Mouse (Mus musculus): ENCODE measurements around the gene Olfr1513. TPM values are rescaled to one million over a fixed set of nuclear protein-coding genes. Genes with fewer than 3 reads are reported as not detected.
"Not testable (repeated sequence)": the region's sequence is repeated elsewhere in the genome, so short reads cannot be mapped to it uniquely, and the experiment has no call there.

Olfr1513 gene
- not detected in 2 replicates for polyA plus RNA-seq (2012; rRNA removed)
- polyA plus RNA-seq (2014; fragmentation: Nextera tagmentation; extraction: Ambion mirVana): not detected in 2 replicates

- Histone ChIP-seq H3K4me2 (ENCODE audit: low read depth) (no peak within 1 kb of the TSS), H3K27ac (no peak within 1 kb of the TSS), H3K4me1 (replicated peaks; ENCODE audit: control insufficient read depth in 2 of 2, insufficient read depth in 2 of 2, low read length in 1 of 2) (no peaks in the 10 kb centered on the region), H3K4me3 (ENCODE audit: insufficient read depth in 1 of 2, low read depth in 2 of 2, low read length in 2 of 2) (no peak within 1 kb of the TSS), H3K36me3 (replicated peaks; ENCODE audit: control insufficient read depth, insufficient read depth, low read depth) (no peaks in the 10 kb centered on the region), H3K27me3 (ENCODE audit: control insufficient read depth, insufficient read depth, low read length) (no peaks in the 10 kb centered on the region), H3K9ac (replicated peaks) (no peak within 1 kb of the TSS), H3K9me3 (ENCODE audit: control insufficient read depth, low read length) (no peaks in the 10 kb centered on the region)
- WGBS (ENCODE audit: insufficient replicate concordance): 48% methylated on average over 4 of the region's 4 CpGs
- DNase-seq (ENCODE audit: low read depth in 3 of 3, low spot score in 3 of 3): no peak
- no peak for TF ChIP-seq CTCF (IDR thresholded peaks at IDR 0.05; ENCODE audit: low read depth)
- no peak for TF ChIP-seq EP300 (IDR thresholded peaks at IDR 0.05; ENCODE audit: low read depth)
- ATAC-seq (ENCODE audit: insufficient read depth): no peak
Observed at GRCm38 (mm10) chr14:52356308-52356707, at the start of gene Olfr1513. TSS of gene Olfr1513 (minus strand) at chr14:52356408.

GRCm38 (mm10) chr14:52397279-52397678 is 41.1 kb upstream of the Olfr1513 start, which contains the start of gene Olfr1511:
TSS of gene Olfr1511 (minus strand) at chr14:52397379.
- Histone ChIP-seq H3K9me3 (ENCODE audit: control insufficient read depth, low read length) (no peaks in the 10 kb centered on the region), H3K27ac (no peak within 1 kb of the TSS), H3K9ac (replicated peaks) (no peak within 1 kb of the TSS), H3K4me2 (ENCODE audit: low read depth) (no peak within 1 kb of the TSS), H3K4me1 (replicated peaks; ENCODE audit: control insufficient read depth in 2 of 2, insufficient read depth in 2 of 2, low read length in 1 of 2) (no peaks in the 10 kb centered on the region), H3K4me3 (ENCODE audit: insufficient read depth in 1 of 2, low read depth in 2 of 2, low read length in 2 of 2) (no peak within 1 kb of the TSS), H3K27me3 (ENCODE audit: control insufficient read depth, insufficient read depth, low read length) (no peaks in the 10 kb centered on the region), H3K36me3 (replicated peaks; ENCODE audit: control insufficient read depth, insufficient read depth, low read depth) (no peaks in the 10 kb centered on the region)
- no peak for TF ChIP-seq EP300 (IDR thresholded peaks at IDR 0.05; ENCODE audit: low read depth)
- no peak for TF ChIP-seq CTCF (IDR thresholded peaks at IDR 0.05; ENCODE audit: low read depth)
- WGBS (ENCODE audit: insufficient replicate concordance): 60% methylated on average over 4 of the region's 4 CpGs
- DNase-seq (ENCODE audit: low read depth in 3 of 3, low spot score in 3 of 3) (no peak), ATAC-seq (ENCODE audit: insufficient read depth) (no peak)

DNA sequence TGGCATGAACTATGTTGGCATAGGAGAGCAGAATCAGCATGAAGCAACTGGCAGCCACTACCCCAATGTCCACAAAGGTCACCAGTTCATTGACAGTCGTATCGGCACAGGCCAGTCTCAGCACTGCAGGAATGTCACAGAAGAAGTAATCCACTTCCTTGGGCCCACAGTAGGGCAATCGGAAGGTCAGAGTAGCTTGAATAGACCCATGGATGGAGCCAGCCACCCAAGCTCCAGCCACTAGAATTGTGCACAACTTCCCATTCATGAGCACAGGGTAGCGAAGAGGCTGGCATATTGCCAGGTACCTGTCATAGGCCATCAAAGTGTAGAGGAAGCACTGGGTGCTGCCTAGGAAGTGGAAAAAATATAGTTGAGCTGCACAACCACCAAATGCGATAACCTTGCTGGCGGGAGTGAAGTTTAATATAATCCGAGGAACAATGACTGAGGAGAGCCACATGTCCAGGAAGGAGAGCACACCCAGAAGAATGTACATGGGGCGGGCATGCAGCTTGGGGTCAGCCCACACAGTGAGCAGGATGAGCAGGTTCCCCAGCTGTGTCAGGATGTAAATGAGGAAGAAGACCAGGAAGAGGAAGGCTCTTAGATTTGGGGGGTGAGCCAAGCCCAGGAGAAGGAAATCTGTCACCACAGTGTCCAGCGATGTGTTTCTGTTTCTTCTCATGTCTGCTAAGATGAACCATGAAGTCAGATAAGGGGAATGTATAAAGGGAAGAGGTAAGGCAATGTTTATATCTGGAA is 34.1 kb upstream of the Olfr1513 start:
- 61% methylated on average over 9 of the region's 9 CpGs for WGBS (ENCODE audit: insufficient replicate concordance)
- H3K27me3 ChIP-seq (ENCODE audit: control insufficient read depth, insufficient read depth, low read length); ATAC-seq (ENCODE audit: insufficient read depth); H3K27ac ChIP-seq; H3K4me2 ChIP-seq (ENCODE audit: low read depth); H3K4me3 ChIP-seq (ENCODE audit: insufficient read depth in 1 of 2, low read depth in 2 of 2, low read length in 2 of 2); H3K9ac ChIP-seq (replicated peaks); H3K36me3 ChIP-seq (replicated peaks; ENCODE audit: control insufficient read depth, insufficient read depth, low read depth); H3K4me1 ChIP-seq (replicated peaks; ENCODE audit: control insufficient read depth in 2 of 2, insufficient read depth in 2 of 2, low read length in 1 of 2); DNase-seq (ENCODE audit: low read depth in 3 of 3, low spot score in 3 of 3); H3K9me3 ChIP-seq (ENCODE audit: control insufficient read depth, low read length): not testable (repeated sequence)

GRCm38 (mm10) chr14:52379068-52379467 is 22.9 kb upstream of the Olfr1513 start, which contains the start of gene Olfr1512:
TSS of gene Olfr1512 (minus strand) at chr14:52379168.
- ATAC-seq (ENCODE audit: insufficient read depth) (no peak), DNase-seq (ENCODE audit: low read depth in 3 of 3, low spot score in 3 of 3) (no peak)
- Histone ChIP-seq H3K4me2 (ENCODE audit: low read depth) (no peak within 1 kb of the TSS), H3K9ac (replicated peaks) (no peak within 1 kb of the TSS), H3K27me3 (ENCODE audit: control insufficient read depth, insufficient read depth, low read length) (no peaks in the 10 kb centered on the region), H3K4me3 (ENCODE audit: insufficient read depth in 1 of 2, low read depth in 2 of 2, low read length in 2 of 2) (no peak within 1 kb of the TSS), H3K27ac (no peak within 1 kb of the TSS), H3K9me3 (ENCODE audit: control insufficient read depth, low read length) (no peaks in the 10 kb centered on the region), H3K36me3 (replicated peaks; ENCODE audit: control insufficient read depth, insufficient read depth, low read depth) (no peaks in the 10 kb centered on the region), H3K4me1 (replicated peaks; ENCODE audit: control insufficient read depth in 2 of 2, insufficient read depth in 2 of 2, low read length in 1 of 2) (no peaks in the 10 kb centered on the region)
- TF ChIP-seq CTCF (IDR thresholded peaks at IDR 0.05; ENCODE audit: low read depth) (no peak), EP300 (IDR thresholded peaks at IDR 0.05; ENCODE audit: low read depth) (no peak)
- WGBS (ENCODE audit: insufficient replicate concordance): 61% methylated on average over 2 of the region's 2 CpGs

DNA sequence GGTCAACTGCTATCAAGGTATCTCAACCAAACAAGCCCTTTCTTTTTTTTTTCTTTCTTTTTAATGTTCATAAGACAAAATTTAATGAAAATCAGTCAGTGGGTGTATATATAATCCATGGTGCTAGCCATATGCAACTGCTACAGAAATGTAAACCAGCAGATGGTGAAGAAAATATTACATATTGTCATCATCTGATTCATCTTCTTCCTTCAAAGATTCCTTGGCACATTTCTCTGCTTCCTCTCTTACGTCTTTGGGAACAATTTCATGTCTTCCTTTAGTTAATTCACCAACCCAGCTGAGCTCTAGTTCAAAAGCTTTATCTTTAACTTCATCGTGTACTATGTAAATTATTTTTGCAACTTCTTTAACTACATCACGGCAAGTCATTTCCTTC is 12.5 kb upstream of the Olfr1513 start:
- ATAC-seq (ENCODE audit: insufficient read depth): no peak
- TF ChIP-seq CTCF (IDR thresholded peaks at IDR 0.05; ENCODE audit: low read depth) (no peak), EP300 (IDR thresholded peaks at IDR 0.05; ENCODE audit: low read depth) (no peak)
- Histone ChIP-seq H3K4me1 (replicated peaks; ENCODE audit: control insufficient read depth in 2 of 2, insufficient read depth in 2 of 2, low read length in 1 of 2) (no peaks in the 10 kb centered on the region), H3K27ac (no peak overlapping the region), H3K4me3 (ENCODE audit: insufficient read depth in 1 of 2, low read depth in 2 of 2, low read length in 2 of 2) (no peak overlapping the region), H3K9ac (replicated peaks) (no peak overlapping the region), H3K27me3 (ENCODE audit: control insufficient read depth, insufficient read depth, low read length) (no peaks in the 10 kb centered on the region), H3K4me2 (ENCODE audit: low read depth) (no peak overlapping the region), H3K9me3 (ENCODE audit: control insufficient read depth, low read length) (no peaks in the 10 kb centered on the region), H3K36me3 (replicated peaks; ENCODE audit: control insufficient read depth, insufficient read depth, low read depth) (no peaks in the 10 kb centered on the region)
- 68% methylated on average over 3 of the region's 3 CpGs for WGBS (ENCODE audit: insufficient replicate concordance)
- no peak for DNase-seq (ENCODE audit: low read depth in 3 of 3, low spot score in 3 of 3)

All from liver, embryonic 14.5 days (tissue).